Mouse (Mus musculus): ENCODE data around the gene Gm8947.

Gene Gm8947

GRCm38 (mm10) chr1:151222561-151223267, 30.5 kb downstream of the Gm8947 start:
- ATAC-seq (ENCODE audit: insufficient number of reproducible peaks, low FRiP score, low TSS enrichment) = no peak

GRCm38 (mm10) chr1:151223377-151223776, 31.2 kb downstream of the Gm8947 start:
- no peak for ATAC-seq (ENCODE audit: insufficient number of reproducible peaks, low FRiP score, low TSS enrichment)

GRCm38 (mm10) chr1:151224536-151224935, 32.4 kb downstream of the Gm8947 start:
- no peak for ATAC-seq (ENCODE audit: insufficient number of reproducible peaks, low FRiP score, low TSS enrichment)

- no peak for ATAC-seq (ENCODE audit: insufficient number of reproducible peaks, low FRiP score, low TSS enrichment)
Observed at GRCm38 (mm10) chr1:151227506-151227905, 35.3 kb downstream of the Gm8947 start.

GRCm38 (mm10) chr1:151228320-151228989, 36.3 kb downstream of the Gm8947 start:
- ATAC-seq (ENCODE audit: insufficient number of reproducible peaks, low FRiP score, low TSS enrichment) = no peak

GRCm38 (mm10) chr1:151232346-151232745, 40.2 kb downstream of the Gm8947 start:
- ATAC-seq (ENCODE audit: insufficient number of reproducible peaks, low FRiP score, low TSS enrichment) = no peak

GRCm38 (mm10) chr1:151233756-151234155, 41.6 kb downstream of the Gm8947 start:
- ATAC-seq (ENCODE audit: insufficient number of reproducible peaks, low FRiP score, low TSS enrichment) = no peak

- no peak for ATAC-seq (ENCODE audit: insufficient number of reproducible peaks, low FRiP score, low TSS enrichment)
Observed at GRCm38 (mm10) chr1:151235574-151235973, 43.4 kb downstream of the Gm8947 start.

GRCm38 (mm10) chr1:151236141-151236930, 44.2 kb downstream of the Gm8947 start:
- no peak for ATAC-seq (ENCODE audit: insufficient number of reproducible peaks, low FRiP score, low TSS enrichment)

GRCm38 (mm10) chr1:151237780-151238179, 45.6 kb downstream of the Gm8947 start:
- ATAC-seq (ENCODE audit: insufficient number of reproducible peaks, low FRiP score, low TSS enrichment) = no peak

GRCm38 (mm10) chr1:151243332-151243731, 51.2 kb downstream of the Gm8947 start:
- ATAC-seq (ENCODE audit: insufficient number of reproducible peaks, low FRiP score, low TSS enrichment) = no peak
